Mouse (Mus musculus) ovary, adult 18-20 months (tissue): Measurements from ENCODE around the gene 2300009A05Rik.

Experiments used
- DNase-seq: peaks from one replicate; pipeline ENCODE4 v3.0.0; 2022; ENCODE audit warnings: low spot score, mixed read lengths

2300009A05Rik gene

DNA sequence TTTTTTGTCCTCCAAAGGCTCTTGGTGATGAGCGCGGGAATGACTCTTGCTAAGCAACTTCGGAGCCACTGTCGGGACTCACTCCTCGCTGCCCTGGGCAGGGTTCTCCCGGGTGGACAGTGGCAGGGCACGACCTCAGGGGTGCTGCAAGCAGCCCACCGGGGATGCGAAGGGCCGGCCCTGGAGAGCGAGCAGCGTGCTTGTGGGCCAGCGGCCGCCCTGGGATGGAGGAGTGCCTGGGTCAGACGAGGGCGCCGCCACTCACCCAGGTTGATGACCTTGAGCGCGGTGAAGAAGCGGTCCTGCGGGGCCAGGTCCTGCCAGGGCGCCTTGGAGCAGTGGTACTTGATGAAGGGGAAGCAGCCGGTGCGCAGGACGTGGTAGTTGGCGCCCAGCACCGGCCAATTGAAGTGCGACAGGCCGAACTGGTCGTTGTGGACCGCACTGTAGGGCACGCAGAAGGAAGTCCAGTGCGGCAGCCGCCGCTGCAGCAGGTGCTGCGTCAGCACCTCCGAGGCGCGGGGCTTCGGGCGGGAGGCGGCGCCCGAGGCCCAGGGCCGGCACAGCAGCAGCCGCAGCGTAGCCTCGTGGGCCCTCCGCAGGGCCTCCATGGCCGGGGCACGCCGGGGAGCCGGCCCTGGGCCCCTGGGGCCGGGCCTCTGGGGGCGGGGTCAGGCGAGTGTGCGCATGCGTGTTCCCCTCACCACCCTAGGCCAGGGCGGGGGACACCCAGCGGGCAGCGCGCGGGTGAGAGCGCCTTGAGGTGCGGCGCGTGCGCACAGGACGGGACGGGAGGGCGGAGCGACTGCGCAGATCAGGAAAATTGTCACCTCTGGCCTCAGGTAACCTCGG is at the start of gene 2300009A05Rik:
Gene 2300009A05Rik (minus strand): TSS at position 636 of the 852 bp plus-strand sequence.
- DNase-seq, result peak; percentile 95

DNA sequence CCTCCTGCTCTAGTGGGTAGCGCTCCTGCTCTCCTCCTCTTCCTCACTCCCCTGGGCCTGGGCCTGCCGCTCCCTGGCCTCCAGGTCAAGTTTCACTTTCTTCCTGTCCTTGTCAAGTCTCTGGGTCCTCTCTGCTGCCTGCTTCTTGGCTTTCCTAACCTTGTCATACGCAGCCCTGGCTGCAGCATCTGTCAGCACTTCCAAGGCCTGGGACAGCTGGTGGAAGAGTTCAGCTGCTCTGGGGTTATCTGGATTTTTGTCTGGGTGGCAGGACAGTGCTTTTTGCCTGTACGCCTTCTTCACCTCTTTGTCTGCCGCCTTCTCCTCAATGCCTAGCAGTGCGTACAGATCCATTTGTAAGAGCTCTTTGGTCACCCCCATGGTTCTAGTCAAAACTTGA is 44.6 kb upstream of the 2300009A05Rik start:
- DNase-seq, result no peak

DNA sequence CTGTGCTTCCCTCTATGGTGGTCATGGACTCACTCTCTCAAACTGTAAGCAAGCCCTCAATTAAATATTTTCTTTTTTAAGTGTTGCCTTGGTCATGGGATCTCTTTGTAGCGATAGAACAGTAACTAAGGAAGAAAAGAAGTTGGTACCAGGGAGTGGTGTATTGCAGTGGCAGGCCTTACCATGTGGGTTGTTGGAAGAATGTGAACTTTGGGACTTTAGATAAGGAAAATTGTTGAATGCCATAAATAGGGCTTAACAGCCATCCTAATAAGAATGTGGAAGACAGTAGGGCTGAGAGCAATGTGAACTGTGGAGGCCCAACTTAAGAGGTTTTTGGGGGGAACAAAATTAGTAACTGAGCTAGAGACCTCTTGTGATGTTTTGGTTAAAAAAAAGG is 31.6 kb upstream of the 2300009A05Rik start:
- no peak for DNase-seq

DNA sequence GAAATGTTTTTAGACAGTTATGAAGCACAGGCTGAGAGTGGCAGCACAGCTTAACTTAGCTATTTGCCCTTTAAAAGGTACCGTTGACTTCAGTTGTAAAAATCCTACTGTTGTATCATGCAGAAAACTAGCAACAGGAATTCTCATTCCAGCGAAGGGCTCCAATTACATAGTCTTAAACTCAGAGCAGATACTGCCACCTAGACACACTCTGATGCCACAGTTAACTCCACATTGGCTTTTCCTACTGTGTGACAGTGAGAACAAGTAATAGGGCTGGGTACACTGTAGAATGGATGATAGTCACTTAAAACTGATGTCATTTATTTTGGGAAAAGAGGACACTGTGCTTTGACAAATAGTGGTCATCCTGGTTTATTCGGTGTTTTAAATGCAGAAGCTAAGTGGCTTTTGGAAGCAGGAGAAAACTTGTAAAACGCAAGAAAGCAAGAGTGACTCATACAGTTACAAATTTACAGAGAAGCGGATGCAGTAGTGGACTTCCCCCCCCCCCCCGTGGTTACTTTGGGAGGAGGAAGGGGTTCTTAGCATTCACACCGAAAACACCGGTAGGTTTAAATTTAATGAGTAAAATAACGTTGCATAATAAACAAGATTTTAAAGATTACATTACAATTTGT is 22.2 kb upstream of the 2300009A05Rik start:
- DNase-seq, result no peak

DNA sequence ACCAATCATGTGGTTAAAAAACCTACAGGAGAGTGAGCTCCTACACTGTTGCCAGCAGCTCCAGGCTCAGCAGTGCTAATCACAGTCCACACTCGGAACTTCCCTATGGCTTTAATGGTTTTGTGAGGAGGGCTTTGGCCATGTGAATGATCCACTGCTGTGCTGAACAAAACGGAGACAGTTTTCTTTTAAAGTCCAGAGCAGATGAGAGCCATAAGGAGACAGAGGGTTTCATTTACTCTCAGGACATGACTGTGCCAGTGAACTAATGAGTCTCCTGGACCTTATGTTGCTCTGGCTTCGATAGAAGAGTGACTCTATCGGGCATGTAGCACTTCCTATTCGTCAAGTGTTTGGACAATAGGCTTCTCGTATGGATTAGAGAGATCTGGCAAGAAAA is 21.4 kb upstream of the 2300009A05Rik start:
- no peak for DNase-seq

- no peak for DNase-seq
Observed at GRCm38 (mm10) chr9:63400176-63400575, 1.1 kb upstream of the 2300009A05Rik start.

DNA sequence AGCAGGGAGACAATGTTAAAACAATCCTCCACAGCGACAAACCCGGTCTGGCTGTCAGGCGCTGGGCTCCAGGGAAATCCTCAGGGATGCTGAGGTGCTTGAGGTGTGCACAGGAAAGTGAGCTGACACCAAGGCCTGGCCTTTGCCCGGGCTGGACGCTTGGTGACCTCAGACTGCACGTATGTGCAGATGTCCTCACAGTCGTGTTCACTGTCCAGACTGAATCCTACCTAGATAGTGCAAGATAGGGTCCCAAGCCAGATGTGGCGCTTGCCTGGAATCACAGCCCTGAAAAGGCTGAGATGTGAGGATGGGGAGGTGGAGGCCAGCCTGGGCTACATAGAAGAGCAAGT is 393 bp upstream of the 2300009A05Rik start:
- DNase-seq, result no peak

DNA sequence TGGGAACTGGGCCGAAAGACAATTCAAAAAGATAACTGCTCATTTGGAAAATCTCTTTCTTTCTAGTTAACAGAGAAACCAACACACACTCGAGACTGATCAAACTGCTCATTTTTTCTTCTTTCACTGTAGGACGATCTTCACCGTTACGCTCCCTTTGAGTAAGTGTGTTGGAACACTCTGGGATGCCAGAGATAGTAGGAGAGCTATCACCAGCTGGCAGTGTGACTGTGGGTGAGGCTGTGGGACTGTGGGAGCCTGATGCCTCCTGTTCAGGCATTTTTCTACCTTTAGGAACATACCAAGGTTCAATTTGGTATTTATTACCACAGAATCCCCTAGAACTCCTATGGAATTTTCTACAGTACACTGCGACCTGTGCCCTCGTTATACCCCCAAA is 3.4 kb downstream of the 2300009A05Rik start:
- no peak for DNase-seq

DNA sequence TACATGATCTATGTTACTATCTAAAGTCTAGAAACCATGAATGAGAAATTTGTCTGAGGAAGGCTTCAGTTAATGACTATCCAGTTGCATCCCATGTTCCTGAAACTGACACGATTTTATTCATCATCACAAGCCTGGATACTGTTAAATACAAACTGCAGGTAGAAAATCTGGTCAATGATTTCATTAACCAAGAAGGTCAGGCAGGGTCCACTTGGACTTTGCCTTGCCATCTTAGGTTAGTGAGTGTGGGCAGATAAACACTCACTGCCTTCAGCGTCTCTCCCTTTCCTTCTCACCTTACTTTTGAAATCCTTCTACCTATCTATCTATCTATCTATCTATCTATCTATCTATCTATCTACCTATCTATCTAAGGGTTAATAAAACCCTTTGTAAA is 7.7 kb downstream of the 2300009A05Rik start:
- DNase-seq, result no peak

DNA sequence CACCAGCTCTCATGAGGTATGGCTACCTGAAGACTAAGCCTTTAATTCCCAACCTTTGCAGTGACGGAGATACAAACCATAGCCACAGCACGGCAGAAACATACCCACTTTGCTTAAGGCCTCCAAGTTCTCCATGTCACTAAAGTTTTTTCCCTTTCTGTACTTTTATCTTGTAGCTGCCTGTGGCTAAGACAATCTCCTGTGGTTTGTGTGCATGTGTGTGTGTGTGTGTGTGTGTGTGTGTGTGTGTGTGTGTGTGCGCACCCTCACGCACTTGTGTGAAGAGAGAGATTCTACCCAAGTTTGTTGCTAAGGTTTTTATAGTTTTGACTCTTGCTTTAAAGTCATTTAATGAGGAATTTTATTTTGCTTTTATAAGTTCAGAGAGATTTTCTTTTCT is 16.3 kb downstream of the 2300009A05Rik start:
- DNase-seq, result no peak

DNA sequence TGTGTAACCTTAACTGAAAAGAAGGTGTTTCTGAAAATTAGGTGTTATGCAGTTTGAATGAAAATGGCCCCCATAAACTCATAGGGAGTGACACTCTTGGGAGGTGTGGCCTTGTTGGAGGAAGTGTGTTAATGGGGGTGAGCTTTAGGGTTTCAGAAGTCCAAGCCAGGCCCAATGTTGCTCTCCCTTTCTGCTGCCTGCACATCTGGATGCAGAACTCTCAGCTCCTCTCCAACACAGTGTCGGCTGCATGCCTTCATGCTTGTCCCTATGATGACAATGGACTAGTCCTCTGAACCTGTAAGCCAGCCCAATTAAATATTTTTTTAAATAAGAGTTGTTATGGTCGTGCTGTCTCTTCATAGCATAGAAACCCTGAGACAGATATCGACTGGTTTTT is 18.7 kb downstream of the 2300009A05Rik start:
- no peak for DNase-seq

GRCm38 (mm10) chr9:63378174-63378573 is 20.9 kb downstream of the 2300009A05Rik start:
- no peak for DNase-seq

GRCm38 (mm10) chr9:63377270-63378142 is 21.5 kb downstream of the 2300009A05Rik start, which contains the start of gene Map2k5:
TSS of gene Map2k5 (minus strand) at chr9:63377902.
- peak; percentile 82 for DNase-seq

DNA sequence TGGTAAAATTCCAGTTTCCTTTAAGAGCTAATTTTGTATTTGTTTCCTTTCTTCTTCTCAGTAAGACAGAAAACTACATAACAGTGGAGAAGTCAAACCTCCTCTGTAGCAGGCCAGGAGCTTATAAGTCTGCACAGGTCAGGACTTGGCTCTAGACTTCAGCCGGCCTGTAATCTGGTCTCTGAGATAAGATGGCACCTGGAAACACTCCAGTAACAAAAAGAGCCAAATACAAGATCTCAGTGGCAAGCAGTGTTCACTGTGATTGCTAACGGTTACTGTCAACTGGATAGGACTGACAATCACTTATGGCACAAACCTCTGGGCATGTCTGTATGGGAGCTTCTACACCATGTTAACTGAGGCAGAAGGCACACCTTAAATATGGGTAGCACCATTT is 25.7 kb downstream of the 2300009A05Rik start:
- DNase-seq, result no peak

DNA sequence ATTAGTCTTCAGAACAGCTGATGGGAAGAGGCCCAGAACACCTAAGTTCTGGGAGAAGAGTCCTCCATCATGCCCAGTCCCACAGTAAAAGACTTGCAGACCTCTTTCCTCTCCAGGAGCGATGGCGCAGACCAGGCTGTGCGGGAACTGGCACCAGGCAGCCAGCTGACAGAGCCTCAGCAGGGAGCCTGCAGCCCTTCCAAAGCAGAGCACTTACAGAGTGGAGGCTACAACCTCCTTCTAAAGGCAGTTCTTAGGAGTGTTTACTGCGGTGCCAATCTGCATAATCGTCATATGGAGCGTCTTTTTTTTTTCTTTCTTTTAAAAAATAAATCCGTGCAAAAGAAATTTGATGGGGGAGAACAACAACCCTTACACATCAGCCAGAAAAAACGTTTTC is 26.5 kb downstream of the 2300009A05Rik start:
- no peak for DNase-seq

- no peak for DNase-seq
Observed at GRCm38 (mm10) chr9:63360410-63360809, 38.6 kb downstream of the 2300009A05Rik start.

DNA sequence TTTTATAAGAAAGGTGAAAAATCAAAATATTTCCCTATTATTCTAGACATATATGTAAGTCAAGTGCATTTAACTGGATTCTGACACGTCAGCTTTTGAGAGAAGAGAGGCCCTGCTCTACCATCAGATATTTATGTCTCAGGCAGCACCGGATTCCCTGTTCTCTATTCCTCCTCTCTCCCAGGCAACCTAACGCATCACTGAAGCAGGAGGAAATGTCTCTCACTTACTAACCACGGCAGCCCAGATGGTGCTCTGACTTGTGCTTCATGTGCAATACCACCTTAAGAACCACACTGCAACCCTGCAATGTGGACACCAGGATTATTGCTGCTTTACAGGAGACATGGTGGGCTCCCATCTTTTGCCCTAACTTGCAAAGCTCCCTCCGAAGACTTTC is 40.0 kb downstream of the 2300009A05Rik start:
- no peak for DNase-seq

DNA sequence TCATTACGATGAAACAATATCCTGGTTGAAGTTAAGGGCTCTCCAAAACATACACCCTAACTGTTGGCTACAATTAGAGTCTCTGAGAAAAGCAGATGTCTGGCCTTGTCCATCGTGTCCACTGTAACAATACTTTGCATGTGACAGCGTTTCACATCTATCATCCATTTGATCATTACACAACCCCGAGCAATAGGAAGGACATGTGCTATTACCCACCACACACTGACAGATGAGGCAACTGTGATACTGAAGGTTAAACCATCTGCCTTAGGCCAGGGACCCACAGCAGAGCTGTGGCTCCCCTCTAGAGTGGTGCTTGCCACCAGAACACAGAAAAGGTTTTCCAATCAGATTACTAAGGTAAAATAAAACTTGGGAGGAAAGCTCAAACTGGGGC is 42.3 kb downstream of the 2300009A05Rik start:
- no peak for DNase-seq

DNA sequence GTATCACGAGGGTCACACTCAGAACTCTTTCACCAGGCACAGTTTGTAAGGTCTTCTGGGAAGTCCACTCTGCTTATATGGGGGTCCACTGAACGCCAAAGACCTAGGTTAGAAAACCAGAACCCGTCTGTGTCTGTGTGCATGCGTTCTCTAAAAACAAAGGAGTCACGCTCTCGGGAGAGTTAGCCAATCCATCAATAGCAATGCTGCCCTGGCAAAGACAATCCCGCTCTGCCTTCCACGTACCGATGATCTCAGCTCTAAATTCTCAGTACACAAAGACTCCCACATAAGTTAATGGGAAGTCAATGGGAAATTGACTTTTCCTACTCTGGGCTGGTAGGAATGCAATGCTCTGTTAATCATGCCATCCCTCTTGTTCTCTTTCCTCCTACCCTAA is 42.8 kb downstream of the 2300009A05Rik start:
- no peak for DNase-seq

DNA sequence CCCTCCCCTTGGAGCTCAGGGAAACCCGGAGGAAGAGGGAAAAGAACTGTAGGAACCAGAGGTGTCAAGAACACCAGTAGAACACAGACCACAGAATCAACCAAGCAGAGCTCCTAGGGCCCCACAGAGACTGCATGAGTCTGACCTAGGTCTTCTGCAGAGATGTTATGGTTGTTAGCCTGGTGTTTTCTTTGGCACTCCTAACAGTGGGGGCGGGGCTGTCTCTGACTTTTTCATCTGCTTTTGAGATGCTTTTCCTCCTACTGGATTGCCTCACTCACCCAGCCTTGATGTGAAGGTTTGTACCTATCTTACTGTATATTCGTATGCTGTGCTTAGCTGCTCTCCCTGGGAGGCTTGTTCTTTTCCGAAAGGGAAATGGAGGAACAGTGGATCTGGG is 44.9 kb downstream of the 2300009A05Rik start:
- DNase-seq, result peak; percentile 5

DNA sequence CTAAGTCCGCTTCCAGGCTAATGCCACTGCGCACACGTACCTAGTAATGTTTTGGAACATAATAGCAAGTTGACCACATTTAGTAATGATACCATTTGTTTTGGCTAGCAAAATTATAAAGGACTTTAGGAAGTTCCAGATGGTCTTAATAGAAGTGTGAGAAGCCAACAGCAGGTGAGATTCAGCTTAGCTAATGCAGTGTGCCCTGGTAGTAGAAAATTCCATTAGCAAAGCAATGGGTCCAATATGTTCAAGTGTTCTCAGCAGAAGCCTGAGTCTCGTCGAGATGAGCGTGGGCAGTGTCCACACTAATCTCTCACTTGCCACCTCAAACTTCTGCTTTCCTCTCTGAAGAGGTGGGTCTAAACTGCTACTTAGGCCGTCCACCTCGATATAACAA is 49.0 kb downstream of the 2300009A05Rik start:
- DNase-seq, result no peak

DNA sequence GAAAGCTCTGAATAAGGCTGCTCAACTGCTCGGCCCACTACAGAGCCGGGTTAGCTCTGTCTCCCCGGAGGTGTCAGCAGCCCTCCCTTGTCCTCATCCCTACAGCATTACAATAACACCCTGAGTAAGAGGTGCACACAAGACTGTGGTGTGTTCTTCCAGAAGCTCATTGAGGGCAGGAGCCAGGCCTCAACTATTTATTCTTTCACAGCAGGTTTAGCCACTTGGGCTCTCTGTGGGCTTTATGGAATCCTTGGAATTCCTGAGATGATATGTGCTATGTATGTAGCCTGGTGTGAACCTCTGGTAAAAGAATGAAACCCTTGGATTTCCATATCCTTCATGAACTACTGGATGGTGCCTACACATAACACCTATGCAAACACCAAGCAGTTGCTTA is 49.8 kb downstream of the 2300009A05Rik start:
- no peak for DNase-seq

DNA sequence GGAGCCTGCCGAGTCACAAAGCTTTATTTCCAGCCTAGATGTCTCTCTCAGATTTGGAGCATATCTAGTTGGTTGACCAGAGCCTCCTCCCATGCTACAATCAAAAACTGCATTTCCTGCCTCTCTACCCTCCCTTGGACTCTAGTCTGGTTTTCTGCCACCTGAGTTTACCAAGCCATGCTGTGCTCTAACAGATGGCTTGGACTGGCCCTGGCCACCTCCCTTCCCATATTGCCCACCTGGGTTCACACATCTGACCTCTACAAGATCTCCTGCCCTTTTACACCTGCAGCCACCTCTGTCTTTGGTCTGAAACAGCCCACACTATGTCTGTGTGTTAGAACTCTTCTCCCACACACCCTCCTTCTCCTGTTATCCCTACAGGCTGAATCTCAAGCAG is 50.9 kb downstream of the 2300009A05Rik start:
- no peak for DNase-seq
